Mouse (Mus musculus): Measurements from ENCODE around the gene Ncbp1.

- TF ChIP-seq CTCF (conservative IDR thresholded peaks at IDR 0.05; ENCODE audit: insufficient read depth, insufficient read length, low read depth, low read length) (no peak), POLR2A (IDR thresholded peaks at IDR 0.05; ENCODE audit: low read depth, low read length) (no peak)
Observed at GRCm38 (mm10) chr4:46111361-46111760, 27.1 kb upstream of the Ncbp1 start.

Data from kidney, adult 2 months (tissue).